Mouse (Mus musculus): Measurements from ENCODE around the gene Hist1h2bc. TPM values are rescaled to one million over a fixed set of nuclear protein-coding genes. Genes with fewer than 3 reads are reported as not detected.

Hist1h2bc gene
- polyA plus RNA-seq, 1 experiment: 10.6 TPM

DNA sequence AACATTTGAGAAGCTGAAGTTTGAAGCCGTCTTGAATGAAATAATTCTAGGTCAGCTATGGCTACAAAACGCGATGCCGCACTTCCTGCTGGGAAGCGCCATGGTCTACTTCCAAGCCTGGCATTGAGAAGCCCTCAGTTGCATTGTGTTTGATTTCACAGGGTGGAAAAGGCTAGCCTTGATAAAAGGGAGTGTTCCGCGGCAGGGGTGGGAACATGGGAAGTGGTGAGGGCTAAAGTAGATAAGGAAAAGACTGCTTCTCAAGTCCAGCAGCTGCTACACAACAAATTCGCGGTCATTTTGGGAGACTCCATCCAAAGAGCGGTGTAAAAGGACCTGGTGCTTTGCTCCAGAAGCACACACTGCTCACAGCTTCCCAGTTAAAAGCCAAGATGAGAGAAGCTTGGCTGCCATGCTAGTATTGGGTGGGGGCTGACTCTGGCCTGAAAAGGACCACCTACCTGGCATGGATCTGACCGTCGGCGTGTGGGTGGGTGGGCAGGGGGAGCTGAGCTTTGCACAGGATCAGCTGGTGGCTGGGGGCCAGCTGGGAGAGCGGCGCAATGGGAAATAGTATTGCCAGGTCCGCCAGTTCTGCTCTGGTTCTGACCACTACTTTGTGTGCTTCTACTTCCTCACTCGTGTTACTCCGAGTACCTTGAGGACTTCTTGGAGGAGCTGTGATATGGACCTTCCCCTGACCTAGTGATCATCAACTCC, 44.6 kb downstream of the Hist1h2bc start:
- Histone ChIP-seq H3K27ac (ENCODE audit: insufficient read depth, low read length) (no peak overlapping the region), H3K9ac (ENCODE audit: low read depth, poor library complexity, severe bottlenecking) (no peak overlapping the region), H3K4me3 (ENCODE audit: low read depth, low read length) (no peak overlapping the region), H3K27me3 (ENCODE audit: control insufficient read depth, insufficient read depth, low read length, poor library complexity, severe bottlenecking) (no peaks in the 10 kb centered on the region), H3K36me3 (ENCODE audit: control insufficient read depth, insufficient read depth, low read length, poor library complexity, severe bottlenecking) (no peaks in the 10 kb centered on the region), H3K9me3 (replicated peaks; ENCODE audit: control insufficient read depth, insufficient read depth, low read length, poor library complexity, severe bottlenecking) (no peaks in the 10 kb centered on the region), H3K4me1 (ENCODE audit: control insufficient read depth, insufficient read depth, low read length) (no peaks in the 10 kb centered on the region)
- TF ChIP-seq EP300 (IDR thresholded peaks at IDR 0.05; ENCODE audit: insufficient read depth, low read depth, low read length) (no peak), POLR2A (IDR thresholded peaks at IDR 0.05; ENCODE audit: insufficient read depth, low read length) (no peak), CTCF (IDR thresholded peaks at IDR 0.05; ENCODE audit: low read depth, low read length) (no peak)

DNA sequence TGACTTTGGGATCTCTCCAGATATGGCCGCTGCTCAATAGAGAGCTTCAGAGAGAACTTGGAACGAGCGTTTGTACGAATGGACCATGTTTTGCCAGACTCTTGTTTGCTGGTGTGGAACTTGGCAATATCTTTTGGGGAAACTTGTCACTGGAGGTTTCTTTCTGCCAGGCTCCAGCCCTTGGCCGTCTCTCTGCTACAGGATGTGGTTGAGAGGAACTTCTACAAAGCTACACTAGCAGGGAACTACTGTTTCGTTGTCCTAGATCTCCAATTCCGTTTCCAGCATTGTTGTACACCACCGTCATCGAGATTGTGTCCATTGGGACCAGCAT, 45.2 kb downstream of the Hist1h2bc start:
- no peak overlapping the region for H3K9ac ChIP-seq (ENCODE audit: low read depth, poor library complexity, severe bottlenecking)
- no peaks in the 10 kb centered on the region for H3K4me1 ChIP-seq (ENCODE audit: control insufficient read depth, insufficient read depth, low read length)
- TF ChIP-seq POLR2A (IDR thresholded peaks at IDR 0.05; ENCODE audit: insufficient read depth, low read length) (no peak), CTCF (IDR thresholded peaks at IDR 0.05; ENCODE audit: low read depth, low read length) (no peak), EP300 (IDR thresholded peaks at IDR 0.05; ENCODE audit: insufficient read depth, low read depth, low read length) (no peak)
- H3K9me3 ChIP-seq (replicated peaks; ENCODE audit: control insufficient read depth, insufficient read depth, low read length, poor library complexity, severe bottlenecking): no peaks in the 10 kb centered on the region
- no peaks in the 10 kb centered on the region for H3K36me3 ChIP-seq (ENCODE audit: control insufficient read depth, insufficient read depth, low read length, poor library complexity, severe bottlenecking)
- no peaks in the 10 kb centered on the region for H3K27me3 ChIP-seq (ENCODE audit: control insufficient read depth, insufficient read depth, low read length, poor library complexity, severe bottlenecking)
- no peak overlapping the region for H3K27ac ChIP-seq (ENCODE audit: insufficient read depth, low read length)
- no peak overlapping the region for H3K4me3 ChIP-seq (ENCODE audit: low read depth, low read length)

DNA sequence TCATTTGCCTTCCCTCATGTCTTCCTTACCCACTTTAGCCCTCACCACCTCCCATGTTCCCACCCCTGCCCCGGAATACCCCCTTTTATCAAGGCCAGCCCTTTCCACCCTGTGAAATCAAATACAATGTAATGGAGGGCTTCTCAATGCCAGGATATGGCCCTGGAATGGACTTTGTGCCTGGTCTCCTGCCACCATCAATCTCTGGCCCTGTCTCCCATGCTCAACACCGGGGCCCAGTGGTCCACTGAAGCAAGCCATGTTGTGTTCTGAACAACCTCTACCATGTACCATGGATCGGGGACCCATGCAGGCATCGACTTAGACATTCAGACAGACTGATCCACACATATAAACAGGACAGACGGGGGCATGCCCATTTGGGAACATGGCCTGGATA, 45.7 kb downstream of the Hist1h2bc start:
- no peaks in the 10 kb centered on the region for H3K36me3 ChIP-seq (ENCODE audit: control insufficient read depth, insufficient read depth, low read length, poor library complexity, severe bottlenecking)
- TF ChIP-seq POLR2A (IDR thresholded peaks at IDR 0.05; ENCODE audit: insufficient read depth, low read length): no peak
- no peak for TF ChIP-seq EP300 (IDR thresholded peaks at IDR 0.05; ENCODE audit: insufficient read depth, low read depth, low read length)
- TF ChIP-seq CTCF (IDR thresholded peaks at IDR 0.05; ENCODE audit: low read depth, low read length): no peak
- no peaks in the 10 kb centered on the region for H3K9me3 ChIP-seq (replicated peaks; ENCODE audit: control insufficient read depth, insufficient read depth, low read length, poor library complexity, severe bottlenecking)
- H3K9ac ChIP-seq (ENCODE audit: low read depth, poor library complexity, severe bottlenecking): no peak overlapping the region
- no peaks in the 10 kb centered on the region for H3K27me3 ChIP-seq (ENCODE audit: control insufficient read depth, insufficient read depth, low read length, poor library complexity, severe bottlenecking)
- no peak overlapping the region for H3K4me3 ChIP-seq (ENCODE audit: low read depth, low read length)
- H3K4me1 ChIP-seq (ENCODE audit: control insufficient read depth, insufficient read depth, low read length): no peaks in the 10 kb centered on the region
- no peak overlapping the region for H3K27ac ChIP-seq (ENCODE audit: insufficient read depth, low read length)

DNA sequence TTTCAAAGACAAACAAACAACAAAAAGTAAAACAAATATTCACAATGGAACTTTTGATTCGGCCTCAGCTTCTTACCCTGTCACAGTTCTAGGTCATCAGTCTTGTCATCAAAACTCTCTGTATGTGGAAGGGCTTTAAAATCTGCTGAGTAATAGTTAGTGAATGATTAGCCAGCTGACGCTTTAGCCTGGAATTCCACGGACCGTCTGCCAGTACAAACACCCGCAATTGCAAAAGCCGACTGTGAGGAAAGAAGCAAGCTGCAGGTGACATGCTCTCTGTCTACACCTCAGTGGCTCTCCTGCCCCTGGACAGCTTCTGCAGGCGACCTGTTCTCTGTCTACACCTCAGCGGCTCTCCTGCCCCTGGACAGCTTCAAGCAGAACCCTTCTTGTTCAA, 46.5 kb downstream of the Hist1h2bc start:
- Histone ChIP-seq H3K9me3 (replicated peaks; ENCODE audit: control insufficient read depth, insufficient read depth, low read length, poor library complexity, severe bottlenecking) (no peaks in the 10 kb centered on the region), H3K27ac (ENCODE audit: insufficient read depth, low read length) (no peak overlapping the region)
- TF ChIP-seq POLR2A (IDR thresholded peaks at IDR 0.05; ENCODE audit: insufficient read depth, low read length): no peak
- no peak for TF ChIP-seq EP300 (IDR thresholded peaks at IDR 0.05; ENCODE audit: insufficient read depth, low read depth, low read length)
- TF ChIP-seq CTCF (IDR thresholded peaks at IDR 0.05; ENCODE audit: low read depth, low read length): no peak

DNA sequence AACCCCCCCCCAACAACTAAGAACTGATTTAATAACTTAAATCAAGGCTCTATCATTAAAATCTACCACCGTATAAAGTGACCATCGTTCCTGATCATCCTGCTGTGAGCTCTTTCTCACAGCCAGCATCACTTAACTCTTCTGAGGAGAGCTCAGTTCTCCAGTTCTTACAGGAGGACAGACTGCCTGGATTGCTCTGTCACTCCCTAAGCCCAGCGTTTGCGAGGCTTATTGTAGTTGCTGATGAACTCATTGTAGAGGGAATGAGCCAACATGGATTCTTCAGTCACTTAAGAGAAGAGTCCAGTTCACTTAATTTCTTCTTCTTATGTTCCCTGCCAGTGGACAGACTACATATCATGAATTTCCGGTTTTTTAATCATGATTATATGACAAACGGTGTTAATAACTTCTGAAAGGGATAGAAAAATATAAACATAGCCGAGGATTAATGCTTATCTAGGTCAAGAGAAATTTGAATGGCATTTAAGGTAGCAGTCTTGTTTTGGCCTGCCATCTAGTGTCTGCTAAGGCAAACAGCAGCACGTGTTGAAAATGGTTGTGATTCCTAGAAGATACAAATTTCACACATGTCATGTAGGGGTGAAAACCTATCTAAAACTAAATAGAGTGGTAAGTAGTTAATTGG, 48.3 kb downstream of the Hist1h2bc start:
- Histone ChIP-seq H3K36me3 (ENCODE audit: control insufficient read depth, insufficient read depth, low read length, poor library complexity, severe bottlenecking) (no peaks in the 10 kb centered on the region), H3K4me1 (ENCODE audit: control insufficient read depth, insufficient read depth, low read length) (no peaks in the 10 kb centered on the region), H3K9ac (ENCODE audit: low read depth, poor library complexity, severe bottlenecking) (no peak overlapping the region), H3K4me3 (ENCODE audit: low read depth, low read length) (no peak overlapping the region), H3K27me3 (ENCODE audit: control insufficient read depth, insufficient read depth, low read length, poor library complexity, severe bottlenecking) (no peaks in the 10 kb centered on the region), H3K27ac (ENCODE audit: insufficient read depth, low read length) (no peak overlapping the region), H3K9me3 (replicated peaks; ENCODE audit: control insufficient read depth, insufficient read depth, low read length, poor library complexity, severe bottlenecking) (no peaks in the 10 kb centered on the region)
- no peak for TF ChIP-seq EP300 (IDR thresholded peaks at IDR 0.05; ENCODE audit: insufficient read depth, low read depth, low read length)
- TF ChIP-seq CTCF (IDR thresholded peaks at IDR 0.05; ENCODE audit: low read depth, low read length): peak; percentile 22

More for the DNA sequence above, 46.5 kb downstream of the Hist1h2bc start:
- H3K9ac ChIP-seq (ENCODE audit: low read depth, poor library complexity, severe bottlenecking): no peak overlapping the region
- H3K36me3 ChIP-seq (ENCODE audit: control insufficient read depth, insufficient read depth, low read length, poor library complexity, severe bottlenecking): no peaks in the 10 kb centered on the region
- no peak overlapping the region for H3K4me3 ChIP-seq (ENCODE audit: low read depth, low read length)
- no peaks in the 10 kb centered on the region for H3K4me1 ChIP-seq (ENCODE audit: control insufficient read depth, insufficient read depth, low read length)
- H3K27me3 ChIP-seq (ENCODE audit: control insufficient read depth, insufficient read depth, low read length, poor library complexity, severe bottlenecking): no peaks in the 10 kb centered on the region

DNA sequence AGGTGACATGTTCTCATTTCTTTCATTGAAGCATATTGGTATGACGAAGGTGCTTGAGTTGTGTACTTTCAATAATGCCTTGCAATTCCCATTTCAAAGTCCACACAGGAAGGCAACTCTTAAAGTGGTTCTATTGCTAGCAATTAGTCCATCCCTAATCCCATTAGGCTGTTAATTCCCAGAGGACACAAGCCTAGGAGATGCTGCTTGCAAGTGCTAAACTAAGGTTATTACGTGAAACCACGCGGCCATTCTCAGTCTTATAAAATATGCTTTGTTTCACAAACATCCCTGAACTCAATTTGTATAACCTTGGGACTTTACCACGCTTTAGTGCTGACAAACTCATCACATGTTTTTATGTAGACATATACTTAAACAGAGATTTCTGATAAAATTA, 53.1 kb downstream of the Hist1h2bc start:
- no peaks in the 10 kb centered on the region for H3K4me1 ChIP-seq (ENCODE audit: control insufficient read depth, insufficient read depth, low read length)
- H3K36me3 ChIP-seq (ENCODE audit: control insufficient read depth, insufficient read depth, low read length, poor library complexity, severe bottlenecking): no peaks in the 10 kb centered on the region
- no peak overlapping the region for H3K4me3 ChIP-seq (ENCODE audit: low read depth, low read length)
- H3K27me3 ChIP-seq (ENCODE audit: control insufficient read depth, insufficient read depth, low read length, poor library complexity, severe bottlenecking): no peaks in the 10 kb centered on the region
- TF ChIP-seq CTCF (IDR thresholded peaks at IDR 0.05; ENCODE audit: low read depth, low read length) (no peak), EP300 (IDR thresholded peaks at IDR 0.05; ENCODE audit: insufficient read depth, low read depth, low read length) (no peak), POLR2A (IDR thresholded peaks at IDR 0.05; ENCODE audit: insufficient read depth, low read length) (no peak)
- H3K9me3 ChIP-seq (replicated peaks; ENCODE audit: control insufficient read depth, insufficient read depth, low read length, poor library complexity, severe bottlenecking): no peaks in the 10 kb centered on the region
- H3K27ac ChIP-seq (ENCODE audit: insufficient read depth, low read length): no peak overlapping the region
- no peak overlapping the region for H3K9ac ChIP-seq (ENCODE audit: low read depth, poor library complexity, severe bottlenecking)
